Mouse (Mus musculus): ENCODE results near the gene Pck1. TPM values are rescaled to one million over a fixed set of nuclear protein-coding genes. Genes with fewer than 3 reads are reported as not detected.

The Pck1 gene
- polyA plus RNA-seq, 1 experiment from 2014 or later = not detected

GRCm38 (mm10) chr2:173164946-173165345 is 12.1 kb downstream of the Pck1 start:
- Histone ChIP-seq H3K4me2 (no peak overlapping the region), H3K27me3 (peaks cover 3% of the 10 kb centered on the region; the same call in 1 of the 2 replicates), H3K4me3 (no peak overlapping the region), H3K9me3 (no peaks in the 10 kb centered on the region), H3K4me1 (peaks cover 4% of the 10 kb centered on the region; the same call in 1 of the 2 replicates), H3K36me3 (no peaks in the 10 kb centered on the region), H3K9ac (no peak overlapping the region), H3K27ac (no peak overlapping the region)
- WGBS = 89% methylated on average over 10 of the region's 10 CpGs
- no peak for ATAC-seq (ENCODE audit: insufficient number of reproducible peaks, insufficient read depth, low FRiP score, low TSS enrichment, low read depth)

- 0 out of 2 replicates have a peak, but pooled peaks cover 4% of the 10 kb centered on the region for H3K4me1 ChIP-seq
- H3K9ac ChIP-seq = no peak overlapping the region
- no peaks in the 10 kb centered on the region for H3K36me3 ChIP-seq
- H3K27ac ChIP-seq = no peak overlapping the region
- peaks cover 8% of the 10 kb centered on the region; the same call in 1 of the 2 replicates for H3K27me3 ChIP-seq
- no peak for ATAC-seq (ENCODE audit: insufficient number of reproducible peaks, insufficient read depth, low FRiP score, low TSS enrichment, low read depth)
- WGBS = 92% methylated on average over 10 of the region's 10 CpGs
- H3K9me3 ChIP-seq = no peaks in the 10 kb centered on the region
- no peak overlapping the region for H3K4me3 ChIP-seq
- H3K4me2 ChIP-seq = no peak overlapping the region
These were observed 12.5 kb downstream of the Pck1 start for GRCm38 (mm10) chr2:173165357-173165756.

- Histone ChIP-seq H3K27ac (no peak overlapping the region), H3K27me3 (peaks cover 26% of the 10 kb centered on the region), H3K9me3 (no peaks in the 10 kb centered on the region), H3K4me3 (no peak overlapping the region), H3K4me1 (peaks cover 26% of the 10 kb centered on the region), H3K36me3 (no peaks in the 10 kb centered on the region), H3K4me2 (no peak overlapping the region), H3K9ac (no peak overlapping the region)
- 78% methylated on average over 5 of the region's 5 CpGs for WGBS
- ATAC-seq (ENCODE audit: insufficient number of reproducible peaks, insufficient read depth, low FRiP score, low TSS enrichment, low read depth) = no peak
These were observed 15.6 kb downstream of the Pck1 start for GRCm38 (mm10) chr2:173168411-173168851.

GRCm38 (mm10) chr2:173170081-173170480 is 17.2 kb downstream of the Pck1 start:
- Histone ChIP-seq H3K36me3 (no peaks in the 10 kb centered on the region), H3K9me3 (no peaks in the 10 kb centered on the region), H3K27me3 (peaks cover 26% of the 10 kb centered on the region), H3K9ac (no peak overlapping the region), H3K4me2 (no peak overlapping the region), H3K27ac (no peak overlapping the region), H3K4me1 (peaks cover 37% of the 10 kb centered on the region), H3K4me3 (no peak overlapping the region)
- 73% methylated on average over 2 of the region's 2 CpGs for WGBS
- ATAC-seq (ENCODE audit: insufficient number of reproducible peaks, insufficient read depth, low FRiP score, low TSS enrichment, low read depth) = no peak

GRCm38 (mm10) chr2:173170715-173171114 is 17.9 kb downstream of the Pck1 start:
- Histone ChIP-seq H3K9ac (no peak overlapping the region), H3K9me3 (no peaks in the 10 kb centered on the region), H3K36me3 (no peaks in the 10 kb centered on the region), H3K27ac (0 out of 2 replicates have a peak overlapping the region, but pooled peaks have one; percentile 45), H3K4me3 (no peak overlapping the region), H3K4me2 (no peak overlapping the region), H3K27me3 (peaks cover 26% of the 10 kb centered on the region), H3K4me1 (peaks cover 37% of the 10 kb centered on the region)
- ATAC-seq (ENCODE audit: insufficient number of reproducible peaks, insufficient read depth, low FRiP score, low TSS enrichment, low read depth) = no peak
- WGBS = 53% methylated on average over 2 of the region's 2 CpGs

GRCm38 (mm10) chr2:173171470-173171869 is 18.6 kb downstream of the Pck1 start:
- Histone ChIP-seq H3K4me2 (peak overlapping the region; percentile 59), H3K4me1 (peaks cover 37% of the 10 kb centered on the region)
- no peak for ATAC-seq (ENCODE audit: insufficient number of reproducible peaks, insufficient read depth, low FRiP score, low TSS enrichment, low read depth)

GRCm38 (mm10) chr2:173171956-173172355 is 19.1 kb downstream of the Pck1 start:
- ATAC-seq (ENCODE audit: insufficient number of reproducible peaks, insufficient read depth, low FRiP score, low TSS enrichment, low read depth) = no peak
- H3K9me3 ChIP-seq = no peaks in the 10 kb centered on the region
- peaks cover 26% of the 10 kb centered on the region for H3K27me3 ChIP-seq
- peaks cover 37% of the 10 kb centered on the region for H3K4me1 ChIP-seq
- H3K4me2 ChIP-seq = peak overlapping the region; percentile 59
- H3K4me3 ChIP-seq = no peak overlapping the region
- peak overlapping the region; percentile 98 for H3K27ac ChIP-seq
- H3K9ac ChIP-seq = peak overlapping the region; percentile 62; the same call in 1 of the 2 replicates
- no peaks in the 10 kb centered on the region for H3K36me3 ChIP-seq
- 90% methylated on average over 5 of the region's 5 CpGs for WGBS

More at GRCm38 (mm10) chr2:173171470-173171869, 18.6 kb downstream of the Pck1 start:
- Histone ChIP-seq H3K27me3 (peaks cover 26% of the 10 kb centered on the region), H3K4me3 (peak overlapping the region; percentile 31), H3K9me3 (no peaks in the 10 kb centered on the region), H3K27ac (peak overlapping the region; percentile 45), H3K36me3 (no peaks in the 10 kb centered on the region), H3K9ac (peak overlapping the region; percentile 62)
- WGBS = 4% methylated on average over 30 of the region's 30 CpGs

- no peak for ATAC-seq (ENCODE audit: insufficient number of reproducible peaks, insufficient read depth, low FRiP score, low TSS enrichment, low read depth)
- WGBS = 88% methylated on average over 1 of the region's 1 CpGs
- Histone ChIP-seq H3K36me3 (no peaks in the 10 kb centered on the region), H3K9me3 (no peaks in the 10 kb centered on the region), H3K4me1 (peaks cover 37% of the 10 kb centered on the region), H3K4me3 (no peak overlapping the region), H3K9ac (no peak overlapping the region), H3K4me2 (no peak overlapping the region), H3K27ac (peak overlapping the region; percentile 98), H3K27me3 (peaks cover 26% of the 10 kb centered on the region)
These were observed 19.5 kb downstream of the Pck1 start for GRCm38 (mm10) chr2:173172386-173172785.

- no peaks in the 10 kb centered on the region for H3K9me3 ChIP-seq
- ATAC-seq (ENCODE audit: insufficient number of reproducible peaks, insufficient read depth, low FRiP score, low TSS enrichment, low read depth) = no peak
- H3K4me2 ChIP-seq = peak overlapping the region; percentile 61
- H3K27ac ChIP-seq = peak overlapping the region; percentile 98
- peaks cover 37% of the 10 kb centered on the region for H3K4me1 ChIP-seq
- no peak overlapping the region for H3K4me3 ChIP-seq
- H3K36me3 ChIP-seq = no peaks in the 10 kb centered on the region
- peaks cover 31% of the 10 kb centered on the region for H3K27me3 ChIP-seq
- no peak overlapping the region; the same call in 1 of the 2 replicates for H3K9ac ChIP-seq
- WGBS = 29% methylated on average over 2 of the region's 2 CpGs
These were observed 20.2 kb downstream of the Pck1 start for GRCm38 (mm10) chr2:173173008-173173407.

GRCm38 (mm10) chr2:173173521-173174511 is 21.0 kb downstream of the Pck1 start:
- WGBS = 3% methylated on average over 22 of the region's 22 CpGs
- Histone ChIP-seq H3K4me1 (peaks cover 37% of the 10 kb centered on the region), H3K9me3 (no peaks in the 10 kb centered on the region), H3K4me3 (peak overlapping the region; percentile 38), H3K27ac (peak overlapping the region; percentile 98), H3K36me3 (no peaks in the 10 kb centered on the region), H3K4me2 (peak overlapping the region; percentile 61), H3K27me3 (peaks cover 33% of the 10 kb centered on the region), H3K9ac (peak overlapping the region; percentile 69)
- ATAC-seq (ENCODE audit: insufficient number of reproducible peaks, insufficient read depth, low FRiP score, low TSS enrichment, low read depth) = peak; percentile 89

- H3K4me3 ChIP-seq = peak overlapping the region; percentile 38; the same call in 1 of the 2 replicates
- 39% methylated on average over 1 of the region's 1 CpGs for WGBS
These were observed 21.7 kb downstream of the Pck1 start for GRCm38 (mm10) chr2:173174569-173174968.

More at GRCm38 (mm10) chr2:173174569-173174968, 21.7 kb downstream of the Pck1 start:
- peaks cover 33% of the 10 kb centered on the region for H3K27me3 ChIP-seq
- H3K4me2 ChIP-seq = peak overlapping the region; percentile 61
- no peaks in the 10 kb centered on the region for H3K9me3 ChIP-seq
- H3K27ac ChIP-seq = peak overlapping the region; percentile 98
- no peak for ATAC-seq (ENCODE audit: insufficient number of reproducible peaks, insufficient read depth, low FRiP score, low TSS enrichment, low read depth)
- no peaks in the 10 kb centered on the region for H3K36me3 ChIP-seq
- H3K9ac ChIP-seq = no peak overlapping the region
- H3K4me1 ChIP-seq = peaks cover 37% of the 10 kb centered on the region

Measured in embryonic facial prominence, embryonic 13.5 days (tissue).